Mouse (Mus musculus) forebrain, embryonic 12.5 days (tissue): ENCODE results near the gene Lnpk. TPM values are rescaled to one million over a fixed set of nuclear protein-coding genes. Genes with fewer than 3 reads are reported as not detected.
A peak's percentile ranks its signal among the peaks of the same experiment; 100 is the strongest.

ENCODE experiments used
- ATAC-seq: fragments of 200-750 bp; cut with Nextera tagmentation; 2 replicates; pipeline ENCODE4 v1.8.0; 2017; ENCODE audit warnings: moderate TSS enrichment; ENCODE audit not compliant: low FRiP score
- H3K27ac ChIP-seq: fragments of 300-500 bp; sonication (generic); 2 replicates; pipeline ENCODE4 v1.5.1; 2016; ENCODE audit warnings: mild to moderate bottlenecking
- H3K27me3 ChIP-seq: fragments of 300-500 bp; sonication (generic); 2 replicates; pipeline ENCODE4 v1.6.1; 2016; ENCODE audit warnings: mild to moderate bottlenecking
- H3K36me3 ChIP-seq: fragments of 300-500 bp; sonication (generic); replicated peaks from 2 replicates; pipeline ENCODE4 v1.6.1; 2016; ENCODE audit warnings: mild to moderate bottlenecking
- H3K4me1 ChIP-seq: fragments of 300-500 bp; sonication (generic); 2 replicates; pipeline ENCODE4 v1.6.1; 2016
- H3K4me2 ChIP-seq: fragments of 300-500 bp; sonication (generic); 2 replicates; pipeline ENCODE4 v1.6.1; 2016; ENCODE audit warnings: mild to moderate bottlenecking, moderate library complexity
- H3K4me3 ChIP-seq: fragments of 300-500 bp; sonication (generic); replicated peaks from 2 replicates; pipeline ENCODE4 v1.5.1; 2016; ENCODE audit warnings: mild to moderate bottlenecking
- H3K9ac ChIP-seq: fragments of 300-500 bp; sonication (generic); 2 replicates; pipeline ENCODE4 v1.6.1; 2016; ENCODE audit warnings: mild to moderate bottlenecking
- H3K9me3 ChIP-seq: fragments of 300-500 bp; sonication (generic); 2 replicates; pipeline ENCODE4 v1.6.1; 2016
- WGBS: fragments of 180-500 bp; shearing (Covaris S2); methylation state at CpG from one replicate; pipeline ENCODE4 v1.1.7; 2016; 5-methylcytosine and 5-hydroxymethylcytosine counted together
- polyA plus RNA-seq: library from polyadenylated mRNA; unstranded; fragments of >200 nt; fragmentation: Nextera tagmentation; extraction: Ambion mirVana; gene quantifications from 2 replicates; pipeline ENCODE4 v1.2.1, GENCODE M21; 2016

The Lnpk gene
- polyA plus RNA-seq, 1 experiment from 2014 or later = 55.0 TPM

GRCm38 (mm10) chr2:74570390-74570789 lies 8.8 kb downstream of the Lnpk start:
- H3K4me1 ChIP-seq = no peaks in the 10 kb centered on the region
- H3K27me3 ChIP-seq = no peaks in the 10 kb centered on the region
- no peak overlapping the region for H3K27ac ChIP-seq
- no peak overlapping the region for H3K4me3 ChIP-seq
- 0 out of 2 replicates have a peak, but pooled peaks cover 9% of the 10 kb centered on the region for H3K36me3 ChIP-seq
- ATAC-seq = no peak
- no peak overlapping the region for H3K9ac ChIP-seq
- WGBS = 69% methylated on average over 4 of the region's 4 CpGs
- H3K9me3 ChIP-seq = no peaks in the 10 kb centered on the region
- H3K4me2 ChIP-seq = no peak overlapping the region

GRCm38 (mm10) chr2:74559822-74560221 lies 19.4 kb downstream of the Lnpk start:
- no peak for ATAC-seq
- no peak overlapping the region for H3K27ac ChIP-seq
- H3K36me3 ChIP-seq = peaks cover 14% of the 10 kb centered on the region
- no peak overlapping the region for H3K4me2 ChIP-seq
- H3K9me3 ChIP-seq = no peaks in the 10 kb centered on the region
- no peak overlapping the region for H3K9ac ChIP-seq
- no peaks in the 10 kb centered on the region for H3K27me3 ChIP-seq
- 91% methylated on average over 2 of the region's 2 CpGs for WGBS
- H3K4me3 ChIP-seq = no peak overlapping the region
- H3K4me1 ChIP-seq = peaks cover 2% of the 10 kb centered on the region; the same call in 1 of the 2 replicates

GRCm38 (mm10) chr2:74559092-74559491 lies 20.1 kb downstream of the Lnpk start:
- no peaks in the 10 kb centered on the region for H3K9me3 ChIP-seq
- H3K36me3 ChIP-seq = peaks cover 17% of the 10 kb centered on the region
- peaks cover 2% of the 10 kb centered on the region; the same call in 1 of the 2 replicates for H3K4me1 ChIP-seq
- no peaks in the 10 kb centered on the region for H3K27me3 ChIP-seq
- no peak overlapping the region for H3K4me2 ChIP-seq
- H3K4me3 ChIP-seq = no peak overlapping the region
- ATAC-seq = no peak
- no peak overlapping the region for H3K27ac ChIP-seq
- WGBS = 96% methylated on average over 2 of the region's 2 CpGs
- H3K9ac ChIP-seq = no peak overlapping the region

GRCm38 (mm10) chr2:74557451-74557850 lies 21.8 kb downstream of the Lnpk start:
- no peak for ATAC-seq
- H3K9me3 ChIP-seq = no peaks in the 10 kb centered on the region
- WGBS = 76% methylated on average over 2 of the region's 2 CpGs
- H3K4me2 ChIP-seq = no peak overlapping the region
- no peak overlapping the region for H3K27ac ChIP-seq
- no peak overlapping the region for H3K9ac ChIP-seq
- no peaks in the 10 kb centered on the region for H3K27me3 ChIP-seq
- H3K36me3 ChIP-seq = peaks cover 25% of the 10 kb centered on the region
- H3K4me1 ChIP-seq = peaks cover 2% of the 10 kb centered on the region; the same call in 1 of the 2 replicates
- H3K4me3 ChIP-seq = no peak overlapping the region

GRCm38 (mm10) chr2:74551929-74552328 lies 27.3 kb downstream of the Lnpk start:
- ATAC-seq = no peak
- no peak overlapping the region for H3K27ac ChIP-seq
- no peak overlapping the region for H3K4me2 ChIP-seq
- H3K9ac ChIP-seq = no peak overlapping the region
- peaks cover 16% of the 10 kb centered on the region for H3K36me3 ChIP-seq
- H3K27me3 ChIP-seq = no peaks in the 10 kb centered on the region
- H3K4me3 ChIP-seq = no peak overlapping the region
- H3K4me1 ChIP-seq = no peaks in the 10 kb centered on the region
- no peaks in the 10 kb centered on the region for H3K9me3 ChIP-seq

- Histone ChIP-seq H3K36me3 (peaks cover 9% of the 10 kb centered on the region), H3K9ac (no peak overlapping the region), H3K27ac (no peak overlapping the region), H3K9me3 (no peaks in the 10 kb centered on the region), H3K27me3 (no peaks in the 10 kb centered on the region), H3K4me1 (no peaks in the 10 kb centered on the region), H3K4me2 (no peak overlapping the region), H3K4me3 (no peak overlapping the region)
- no peak for ATAC-seq
- 45% methylated on average over 2 of the region's 2 CpGs for WGBS
Measured at GRCm38 (mm10) chr2:74548306-74548705, 30.9 kb downstream of the Lnpk start.

- Histone ChIP-seq H3K27me3 (no peaks in the 10 kb centered on the region), H3K4me1 (0 out of 2 replicates have a peak, but pooled peaks cover 3% of the 10 kb centered on the region), H3K4me3 (no peak overlapping the region), H3K4me2 (no peak overlapping the region), H3K36me3 (no peaks in the 10 kb centered on the region), H3K9ac (no peak overlapping the region), H3K27ac (no peak overlapping the region), H3K9me3 (no peaks in the 10 kb centered on the region)
- 85% methylated on average over 5 of the region's 5 CpGs for WGBS
- no peak for ATAC-seq
Measured at GRCm38 (mm10) chr2:74508302-74508701, 70.9 kb downstream of the Lnpk start.

GRCm38 (mm10) chr2:74506439-74506838 lies 72.8 kb downstream of the Lnpk start:
- H3K36me3 ChIP-seq = no peaks in the 10 kb centered on the region
- no peak overlapping the region for H3K9ac ChIP-seq
- no peak for ATAC-seq
- no peak overlapping the region for H3K27ac ChIP-seq
- WGBS = 49% methylated on average over 8 of the region's 8 CpGs
- H3K27me3 ChIP-seq = no peaks in the 10 kb centered on the region
- H3K4me3 ChIP-seq = no peak overlapping the region
- 0 out of 2 replicates have a peak, but pooled peaks cover 3% of the 10 kb centered on the region for H3K4me1 ChIP-seq
- no peaks in the 10 kb centered on the region for H3K9me3 ChIP-seq
- H3K4me2 ChIP-seq = no peak overlapping the region

- Histone ChIP-seq H3K27ac (no peak overlapping the region), H3K9ac (no peak overlapping the region), H3K36me3 (no peaks in the 10 kb centered on the region), H3K9me3 (no peaks in the 10 kb centered on the region), H3K4me3 (no peak overlapping the region), H3K4me1 (no peaks in the 10 kb centered on the region), H3K27me3 (no peaks in the 10 kb centered on the region), H3K4me2 (no peak overlapping the region)
- 89% methylated on average over 2 of the region's 2 CpGs for WGBS
- no peak for ATAC-seq
Measured at GRCm38 (mm10) chr2:74500307-74500706, 78.9 kb downstream of the Lnpk start.

GRCm38 (mm10) chr2:74497851-74498250 lies 81.4 kb downstream of the Lnpk start:
- Histone ChIP-seq H3K4me1 (no peaks in the 10 kb centered on the region), H3K27ac (no peak overlapping the region), H3K9me3 (no peaks in the 10 kb centered on the region), H3K4me3 (no peak overlapping the region), H3K9ac (no peak overlapping the region), H3K27me3 (no peaks in the 10 kb centered on the region), H3K36me3 (no peaks in the 10 kb centered on the region), H3K4me2 (no peak overlapping the region)
- ATAC-seq = no peak
- WGBS = 54% methylated on average over 5 of the region's 5 CpGs

- H3K9ac ChIP-seq = no peak overlapping the region
- no peak overlapping the region for H3K4me2 ChIP-seq
- H3K9me3 ChIP-seq = no peaks in the 10 kb centered on the region
- 77% methylated on average over 13 of the region's 13 CpGs for WGBS
- no peaks in the 10 kb centered on the region for H3K27me3 ChIP-seq
- no peaks in the 10 kb centered on the region for H3K36me3 ChIP-seq
- no peak for ATAC-seq
- peaks cover 7% of the 10 kb centered on the region; the same call in 1 of the 2 replicates for H3K4me1 ChIP-seq
- H3K27ac ChIP-seq = no peak overlapping the region
- H3K4me3 ChIP-seq = no peak overlapping the region
Measured at GRCm38 (mm10) chr2:74491426-74491825, 87.8 kb downstream of the Lnpk start.

GRCm38 (mm10) chr2:74490186-74490585 lies 89.0 kb downstream of the Lnpk start:
- Histone ChIP-seq H3K36me3 (no peaks in the 10 kb centered on the region), H3K4me2 (no peak overlapping the region), H3K4me1 (peaks cover 7% of the 10 kb centered on the region; the same call in 1 of the 2 replicates), H3K27ac (no peak overlapping the region), H3K9ac (no peak overlapping the region), H3K4me3 (no peak overlapping the region), H3K9me3 (no peaks in the 10 kb centered on the region), H3K27me3 (no peaks in the 10 kb centered on the region)
- WGBS = 76% methylated on average over 1 of the region's 1 CpGs
- ATAC-seq = no peak

GRCm38 (mm10) chr2:74488443-74488842 lies 90.8 kb downstream of the Lnpk start:
- Histone ChIP-seq H3K4me2 (no peak overlapping the region), H3K27me3 (no peaks in the 10 kb centered on the region), H3K36me3 (no peaks in the 10 kb centered on the region), H3K27ac (no peak overlapping the region), H3K4me1 (peaks cover 7% of the 10 kb centered on the region; the same call in 1 of the 2 replicates), H3K4me3 (no peak overlapping the region), H3K9ac (no peak overlapping the region), H3K9me3 (no peaks in the 10 kb centered on the region)
- 38% methylated on average over 7 of the region's 7 CpGs for WGBS
- peak; percentile 61; the same call in 1 of the 2 replicates for ATAC-seq
